Mouse (Mus musculus) olfactory bulb, adult 2 months (tissue): ENCODE results near the gene Olfr201. TPM values are rescaled to one million over a fixed set of nuclear protein-coding genes. Genes with fewer than 3 reads are reported as not detected.

ENCODE experiments used
- polyA plus RNA-seq: library from polyadenylated mRNA; stranded (reverse); fragments of >200 nt; gene quantifications from 2 replicates; pipeline ENCODE4 v1.2.4, GENCODE M21; 2012; ENCODE audit warnings: low replicate concordance; ENCODE audit not compliant: missing spikeins, insufficient read depth, insufficient read length

Olfr201 gene
- polyA plus RNA-seq, 1 experiment, result not detected

Other genes with a start within 250 kb of the Olfr201 start
- not detected in 2 replicates for gene Olfr186, start 242.3 kb downstream of the Olfr201 start, polyA plus RNA-seq
- gene Olfr187, start 232.9 kb downstream of the Olfr201 start, polyA plus RNA-seq, result not detected in 2 replicates
- not detected in 2 replicates for gene Olfr190, start 194.6 kb downstream of the Olfr201 start, polyA plus RNA-seq
- gene Olfr191, start 182.8 kb downstream of the Olfr201 start, polyA plus RNA-seq, result not detected in 2 replicates
- gene Olfr193, start 160.8 kb downstream of the Olfr201 start, polyA plus RNA-seq, result not detected in 2 replicates
- not detected in 2 replicates for gene Olfr194, start 151.6 kb downstream of the Olfr201 start, polyA plus RNA-seq
- not detected in 2 replicates for gene Olfr195, start 125.6 kb downstream of the Olfr201 start, polyA plus RNA-seq
- gene Olfr196, start 102.2 kb downstream of the Olfr201 start, polyA plus RNA-seq, result not detected in 2 replicates
- not detected in 2 replicates for gene Olfr198, start 69.1 kb downstream of the Olfr201 start, polyA plus RNA-seq
- gene Olfr199, start 52.9 kb downstream of the Olfr201 start, polyA plus RNA-seq, result not detected in 2 replicates
- gene Olfr202, start 14.2 kb upstream of the Olfr201 start, polyA plus RNA-seq, result not detected in 2 replicates
- not detected in 2 replicates for gene Olfr203, start 26.2 kb upstream of the Olfr201 start, polyA plus RNA-seq
- not detected in 2 replicates for gene Olfr204, start 45.6 kb upstream of the Olfr201 start, polyA plus RNA-seq
- gene Olfr205, start 58.5 kb upstream of the Olfr201 start, polyA plus RNA-seq, result not detected in 2 replicates
- gene Olfr206, start 76.6 kb upstream of the Olfr201 start, polyA plus RNA-seq, result not detected in 2 replicates
- not detected in 2 replicates for gene Olfr209, start 91.4 kb upstream of the Olfr201 start, polyA plus RNA-seq
- gene Gabrr3, start 134.7 kb upstream of the Olfr201 start, polyA plus RNA-seq, result not detected in 2 replicates
- not detected in 2 replicates for gene Riox2, start 199.1 kb upstream of the Olfr201 start, polyA plus RNA-seq